Mouse (Mus musculus): ENCODE measurements around the gene Xpc. TPM values are rescaled to one million over a fixed set of nuclear protein-coding genes. Genes with fewer than 3 reads are reported as not detected.
A peak's percentile ranks its signal among the peaks of the same experiment; 100 is the strongest.
"Not testable (repeated sequence)": the region's sequence is repeated elsewhere in the genome, so short reads cannot be mapped to it uniquely, and the experiment has no call there.

Xpc gene
- polyA plus RNA-seq, 2 experiments from 2014 or later, result 12.2 to 14.8 TPM

DNA sequence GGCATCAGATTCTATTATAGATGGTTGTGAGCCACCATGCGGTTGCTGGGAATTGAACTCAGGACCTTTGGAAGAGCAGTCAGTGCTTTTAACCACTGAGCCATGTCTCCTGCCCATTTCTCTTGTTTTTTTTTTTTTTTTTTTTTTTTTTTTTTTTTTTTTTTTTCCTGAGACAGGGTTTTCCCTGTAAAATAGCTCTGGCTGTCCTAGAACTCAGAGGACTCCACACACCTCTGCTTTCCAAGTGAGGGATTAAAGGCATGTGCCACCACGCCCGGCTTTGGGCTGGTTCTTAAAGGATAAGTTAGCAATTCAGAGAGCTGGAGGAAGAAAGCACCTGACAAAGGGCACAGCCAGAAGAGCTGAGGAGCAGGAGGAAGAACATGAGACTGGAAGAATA lies 44.3 kb downstream of the Xpc start:
- not testable (repeated sequence) for ATAC-seq

DNA sequence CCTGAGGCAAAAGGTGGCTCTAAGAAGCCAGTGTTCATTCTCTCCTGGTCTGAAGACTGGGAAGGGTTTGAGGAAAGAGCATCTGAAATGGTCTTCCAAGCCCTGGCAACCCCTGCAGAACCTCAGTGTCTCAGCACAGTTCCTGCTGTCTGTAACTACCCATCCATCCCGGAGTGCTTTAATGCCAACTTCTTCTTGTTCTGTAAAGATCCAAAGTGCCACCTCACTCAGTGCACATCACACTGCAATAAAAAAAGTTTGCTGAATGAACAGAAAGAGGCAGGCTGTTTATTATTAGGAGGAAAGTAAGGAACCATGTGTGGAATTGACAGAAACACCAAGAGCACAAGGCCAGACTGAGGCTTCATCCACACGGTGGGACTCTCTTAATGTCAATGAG lies 45.0 kb downstream of the Xpc start:
- ATAC-seq, result no peak

DNA sequence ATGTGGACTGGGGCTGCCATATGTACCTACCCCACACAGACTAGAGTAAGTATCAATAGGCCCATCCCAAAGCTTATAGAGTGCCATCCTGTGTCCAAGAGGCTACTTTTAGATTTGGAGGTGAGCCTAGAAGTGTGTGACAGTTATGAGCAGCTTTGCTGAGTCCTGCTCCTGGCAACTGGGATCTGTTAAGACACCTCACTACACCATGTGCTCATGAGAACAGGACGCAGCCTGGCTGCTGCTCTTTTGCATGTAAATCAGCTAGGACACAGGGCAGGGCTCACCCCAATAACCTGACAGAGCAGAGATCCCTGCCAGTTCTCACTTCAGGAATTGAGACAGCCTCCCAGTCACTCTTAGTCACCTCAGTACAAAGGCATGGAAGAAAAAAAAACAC lies 48.6 kb downstream of the Xpc start:
- no peak for ATAC-seq

DNA sequence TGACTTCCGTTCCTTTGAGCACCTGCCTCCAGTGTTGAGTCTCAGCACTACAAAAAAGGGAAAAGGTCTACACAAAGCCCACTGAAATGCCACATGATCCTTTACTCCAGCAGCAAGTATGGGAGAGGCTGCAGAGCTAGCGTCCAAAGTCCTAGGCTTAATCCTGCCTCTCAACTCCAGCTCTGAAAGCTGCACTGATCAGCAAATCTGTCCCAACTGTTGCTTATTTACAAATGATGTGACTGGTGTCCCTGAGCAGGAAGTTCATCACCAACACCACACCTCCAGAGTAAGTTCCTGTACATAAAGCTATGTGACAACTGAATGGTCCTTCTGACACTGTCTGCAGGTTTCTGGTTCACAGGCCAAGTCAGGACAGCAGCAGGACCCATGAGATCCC lies 49.9 kb downstream of the Xpc start:
- ATAC-seq, result no peak

DNA sequence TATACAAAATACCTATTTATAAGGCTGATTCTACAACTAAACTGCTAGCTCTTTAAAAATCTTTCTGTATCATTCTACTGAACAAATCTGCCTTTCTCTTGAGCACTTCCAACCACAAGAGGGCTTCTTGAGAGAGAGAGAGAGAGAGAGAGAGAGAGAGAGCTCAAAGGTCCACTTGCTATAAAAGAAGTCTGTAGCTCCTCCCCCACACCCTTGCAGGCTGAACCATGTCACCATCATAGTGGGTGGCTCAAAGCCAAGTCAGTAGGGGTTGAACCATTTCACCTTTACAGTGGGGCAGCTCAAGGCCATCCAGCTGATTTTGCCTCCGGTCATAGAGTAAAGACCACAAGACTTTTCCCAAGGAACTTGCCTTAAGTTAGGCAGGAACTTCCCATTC lies 56.2 kb downstream of the Xpc start:
- ATAC-seq, result no peak

DNA sequence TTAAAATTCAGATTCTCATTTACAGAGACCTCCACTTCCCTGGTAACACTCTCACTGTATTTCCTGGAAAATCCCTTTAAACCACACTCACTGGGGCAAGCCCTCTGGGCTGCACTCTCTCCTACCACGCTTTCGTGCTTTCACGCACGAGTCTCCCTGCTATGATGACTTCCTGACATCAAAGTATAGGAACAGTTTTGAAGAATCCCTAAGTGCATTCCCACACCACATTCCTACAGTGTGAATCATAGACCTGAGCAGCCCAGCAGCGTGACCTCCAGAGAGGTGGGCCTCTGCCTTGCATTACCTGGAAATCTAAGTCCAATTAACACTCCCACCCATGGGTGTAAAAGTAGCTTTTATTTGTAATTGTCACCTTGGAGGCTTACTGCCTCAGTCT lies 61.1 kb downstream of the Xpc start:
- ATAC-seq, result no peak

DNA sequence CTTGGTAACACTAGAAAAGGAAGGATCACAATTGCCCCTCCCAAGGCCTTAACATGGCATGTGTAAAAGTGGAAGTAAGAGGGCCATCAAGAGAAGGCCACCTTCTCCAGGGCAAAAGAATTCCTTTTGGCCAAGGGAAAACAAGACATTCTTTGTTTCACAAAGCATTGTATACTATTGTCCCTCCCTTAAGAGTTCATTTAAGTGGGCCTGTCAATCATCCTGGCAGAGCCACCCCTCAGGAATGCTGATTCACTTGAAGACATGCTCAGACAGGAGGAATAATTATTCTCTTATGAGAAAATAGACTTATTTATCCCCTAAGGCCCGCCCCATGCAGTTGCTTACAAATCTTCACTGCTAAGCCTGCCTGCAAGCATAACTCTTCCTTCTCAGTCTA lies 63.6 kb downstream of the Xpc start:
- ATAC-seq, result no peak

DNA sequence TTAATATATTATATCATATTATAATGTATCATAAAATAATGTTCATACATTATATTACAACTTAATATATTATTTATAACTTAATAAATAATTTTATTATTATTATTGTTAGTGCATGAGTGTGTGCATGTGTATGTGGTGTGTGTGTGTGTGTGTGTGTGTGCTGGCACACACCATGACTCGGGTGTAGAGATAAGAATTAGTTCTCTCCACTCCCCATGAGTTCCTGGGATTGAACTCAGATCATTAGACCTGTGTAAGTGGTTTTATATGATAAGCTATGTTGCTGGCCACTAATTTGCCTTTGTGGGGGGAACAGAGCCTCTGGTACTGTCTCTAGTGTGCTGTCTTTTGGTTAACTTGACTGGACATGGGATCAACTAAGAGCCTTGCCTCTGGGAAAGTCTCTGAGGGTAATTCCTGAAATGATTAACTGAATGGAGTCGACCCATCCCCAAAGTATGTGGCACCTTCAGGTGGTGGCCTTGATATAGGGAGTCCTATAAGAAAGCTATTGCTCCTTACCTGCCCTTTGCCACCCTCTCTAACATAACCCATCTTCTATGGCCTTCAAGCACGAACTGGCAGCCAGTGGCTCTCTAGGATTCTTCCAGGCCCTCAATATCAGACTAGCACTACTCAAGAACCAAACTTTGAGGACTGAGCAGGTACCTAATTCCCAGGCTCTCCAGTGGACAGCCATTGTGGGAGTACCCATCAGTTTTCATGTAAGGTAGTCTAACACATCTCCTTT lies 66.0 kb downstream of the Xpc start:
- ATAC-seq, result no peak

DNA sequence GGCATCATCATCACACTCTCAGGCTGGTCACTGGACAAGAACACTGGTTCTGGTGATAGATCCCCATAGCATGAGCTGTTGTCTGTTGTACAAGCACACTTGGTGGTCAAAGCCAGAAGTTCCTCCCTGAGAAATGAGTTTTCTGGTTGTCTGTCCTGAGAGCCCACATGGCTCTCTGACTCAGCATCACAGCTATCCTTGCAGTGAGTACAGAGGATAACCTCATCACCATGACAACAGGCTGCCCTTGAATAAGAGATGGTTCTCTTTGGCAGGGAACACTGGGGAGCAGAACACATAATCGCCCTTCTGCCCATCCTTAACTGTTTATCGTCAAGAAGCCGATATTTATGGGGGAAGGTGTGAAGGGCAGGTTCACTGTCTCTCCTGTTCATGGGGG lies 70.4 kb downstream of the Xpc start:
- no peak for ATAC-seq

DNA sequence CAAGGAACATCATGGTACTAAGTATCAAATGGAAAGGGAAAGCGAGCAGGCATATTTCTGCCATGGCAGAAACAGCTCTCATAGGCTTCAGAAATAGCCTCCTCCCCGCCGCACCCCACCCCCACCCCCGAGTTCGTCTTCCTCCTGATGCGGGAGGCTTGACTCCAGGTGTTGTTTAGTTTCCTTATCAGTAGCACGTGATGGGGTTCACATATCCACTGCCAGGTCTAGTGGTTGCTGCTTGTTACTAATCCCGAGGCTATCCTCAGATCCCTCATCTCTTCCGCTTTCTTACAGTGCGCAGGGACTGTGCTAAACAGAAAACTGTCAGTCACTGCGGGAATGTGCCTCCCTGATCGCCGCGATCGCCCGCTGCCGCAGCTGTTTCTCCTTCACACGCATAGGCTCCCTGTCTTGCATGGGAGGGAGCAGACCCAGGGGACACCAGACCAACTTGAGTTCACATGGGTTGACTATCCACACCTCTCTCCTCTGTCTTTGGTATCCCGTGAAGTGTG lies 74.5 kb downstream of the Xpc start:
- peak; percentile 54 for ATAC-seq

DNA sequence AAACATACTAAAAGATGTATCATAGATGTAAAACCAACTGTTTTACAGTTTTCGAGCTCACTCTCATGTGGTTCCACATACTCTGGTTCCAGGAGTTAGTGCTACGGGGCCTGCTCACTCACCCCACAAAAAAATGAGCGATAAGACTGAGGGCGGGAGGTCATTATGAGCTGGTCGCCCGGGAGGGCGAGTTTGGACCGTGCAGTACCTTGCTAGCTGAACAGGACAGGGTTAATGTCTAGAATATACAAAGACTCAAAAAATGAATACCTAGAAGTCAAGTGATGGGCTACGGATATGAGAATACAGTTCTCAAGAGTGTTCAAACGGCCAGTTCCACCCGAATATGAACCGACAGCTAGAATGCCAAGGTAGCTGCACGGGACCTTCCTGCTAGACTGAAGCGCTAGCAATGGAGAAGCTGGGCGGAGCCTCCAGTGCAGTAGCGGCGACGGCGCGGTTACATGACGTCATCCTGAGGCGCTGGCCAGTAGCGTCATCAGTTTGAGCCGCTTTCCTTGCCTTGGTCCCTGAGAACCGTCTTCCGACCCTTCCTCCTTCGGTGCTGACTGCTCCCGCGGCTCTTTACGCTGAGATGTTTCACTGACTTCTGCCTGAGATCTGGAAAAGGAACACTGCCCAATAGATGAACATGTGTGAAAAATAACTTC lies 75.1 kb downstream of the Xpc start:
- peak; percentile 96 for ATAC-seq

Other genes starting within 250 kb of the Xpc start
- not detected for gene Wnt7a, start 104.5 kb downstream of the Xpc start, polyA plus RNA-seq (2017; shearing (Covaris generic))
- gene Chchd4, start 42.3 kb downstream of the Xpc start, polyA plus RNA-seq (2017; shearing (Covaris generic)), result 10 to 100 TPM; 11.0 to 12.6 TPM
- gene Tmem43, start 42.2 kb downstream of the Xpc start, polyA plus RNA-seq (2017; shearing (Covaris generic)), result 10 to 100 TPM; 40.2 to 44.3 TPM
- 100 to 1,000 TPM; 144 to 175 TPM for gene Lsm3, start within 50 bp of the Xpc start, polyA plus RNA-seq (2017; shearing (Covaris generic))
- 10 to 100 TPM; 34.3 to 47.9 TPM for gene Slc6a6, start 168.2 kb upstream of the Xpc start, polyA plus RNA-seq (2017; shearing (Covaris generic))